Mouse (Mus musculus) adipocyte (in vitro differentiated cells): ENCODE measurements around the gene Prss21.
A peak's percentile ranks its signal among the peaks of the same experiment; 100 is the strongest.
"Not testable (repeated sequence)": the region's sequence is repeated elsewhere in the genome, so short reads cannot be mapped to it uniquely, and the experiment has no call there.

Source experiments
- DNase-seq: peaks from one replicate; pipeline ENCODE4 v3.0.0-alpha.2; 2016; ENCODE audit warnings: low spot score

Gene Prss21

GRCm38 (mm10) chr17:23862926-23863325, 4.9 kb upstream of the Prss21 start:
- peak; percentile 50 for DNase-seq

DNA sequence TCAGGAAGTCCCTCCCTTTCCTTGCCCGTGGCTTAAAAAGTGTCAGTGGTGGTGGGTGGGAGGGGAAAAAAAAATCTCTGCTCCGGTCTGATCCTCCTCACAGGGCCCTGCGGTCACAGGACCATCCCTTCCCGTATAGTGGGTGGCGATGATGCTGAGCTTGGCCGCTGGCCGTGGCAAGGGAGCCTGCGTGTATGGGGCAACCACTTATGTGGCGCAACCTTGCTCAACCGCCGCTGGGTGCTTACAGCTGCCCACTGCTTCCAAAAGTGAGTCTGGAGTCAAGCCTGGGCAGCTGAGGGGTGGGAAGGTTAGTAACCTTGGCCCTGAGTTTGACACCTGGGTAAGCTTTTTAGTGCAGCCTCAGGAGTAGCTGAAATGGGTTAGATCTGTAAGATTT, 657 bp downstream of the Prss21 start:
- DNase-seq: no peak

DNA sequence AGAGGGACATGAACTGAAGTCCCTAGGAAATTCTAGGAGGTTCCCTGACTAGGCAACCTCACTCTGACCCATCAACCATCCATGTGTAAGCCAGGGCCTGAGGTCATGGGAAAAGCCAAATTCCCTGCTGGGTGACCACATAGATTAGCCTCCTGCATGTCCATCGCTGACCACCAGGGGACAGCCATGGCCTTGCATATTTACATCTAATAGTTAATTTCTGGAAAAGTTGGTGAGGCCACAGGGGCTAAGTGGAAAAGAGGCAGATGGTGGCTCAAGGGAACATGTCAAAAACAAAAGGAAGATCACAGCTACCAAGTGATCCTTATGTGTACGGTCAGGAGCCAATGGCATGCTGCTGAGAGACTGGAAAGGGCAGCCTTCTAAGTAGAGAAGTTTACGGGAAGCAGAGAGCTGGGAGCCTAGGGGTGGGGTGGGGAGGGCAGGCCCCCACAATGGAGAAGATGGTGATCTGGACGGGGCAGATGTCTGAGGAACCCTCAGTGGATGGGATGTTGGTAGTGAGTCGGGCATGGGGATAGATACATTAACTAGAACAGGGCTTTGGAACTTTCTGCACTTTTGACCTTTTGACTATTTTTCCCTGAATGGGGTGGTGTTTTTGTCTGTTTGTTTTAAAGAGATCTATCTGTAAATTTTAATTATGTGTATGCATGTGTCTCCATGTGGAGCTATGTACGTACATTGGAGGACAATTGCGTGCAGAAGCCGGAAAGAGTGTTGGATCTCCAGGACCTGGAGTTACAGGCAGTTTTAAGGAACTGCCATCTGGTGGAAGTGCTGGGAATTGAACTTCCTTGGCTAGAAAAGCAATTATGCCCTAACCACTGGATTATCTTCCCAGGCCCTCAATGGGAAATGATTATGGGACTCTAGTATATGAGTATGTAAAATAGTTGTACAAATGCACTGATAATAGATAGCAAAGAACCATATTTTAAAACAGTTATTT, 6.3 kb downstream of the Prss21 start:
- peak; percentile 76 for DNase-seq

GRCm38 (mm10) chr17:23876741-23877140, 8.9 kb downstream of the Prss21 start:
- no peak for DNase-seq

- DNase-seq: no peak
Measured at GRCm38 (mm10) chr17:23877166-23877565, 9.3 kb downstream of the Prss21 start.

DNA sequence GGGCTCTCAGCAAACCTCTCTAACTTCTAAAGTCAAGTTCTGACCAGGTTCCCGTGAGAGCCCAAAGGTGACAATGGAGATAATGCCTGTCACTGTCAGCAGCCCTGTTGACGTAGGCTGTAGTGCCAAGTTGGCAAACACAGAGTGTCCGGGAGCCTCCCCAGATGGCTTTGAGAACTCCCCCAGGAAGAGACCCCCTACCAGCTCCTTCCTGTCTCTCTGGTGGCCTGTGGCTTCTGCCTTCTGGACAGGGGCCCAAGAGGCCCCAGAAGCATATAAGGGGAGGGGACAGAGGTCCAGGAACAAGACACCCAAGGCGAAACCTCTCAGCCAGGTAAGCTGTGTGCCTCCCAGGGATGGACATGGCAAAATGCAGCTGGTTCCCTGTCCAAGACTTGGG, 12.7 kb downstream of the Prss21 start, which contains the start of the genes Dcpp1 and Dcpp2:
Gene Dcpp1, plus strand, starts transcription at position 301 of the 400 bp plus-strand sequence.
Gene Dcpp2, plus strand, starts transcription at position 305 of the 400 bp plus-strand sequence.
- DNase-seq: not testable (repeated sequence)

- DNase-seq: not testable (repeated sequence)
Measured at GRCm38 (mm10) chr17:23917158-23917557, 49.3 kb downstream of the Prss21 start, which contains the start of gene Dcpp3. TSS of gene Dcpp3 (plus strand) at chr17:23917458.
